Mouse (Mus musculus) midbrain, embryonic 12.5 days (tissue): ENCODE data around the gene Tomm20. TPM values are rescaled to one million over a fixed set of nuclear protein-coding genes. Genes with fewer than 3 reads are reported as not detected.

ENCODE experiments used
- ATAC-seq: fragments of 200-750 bp; cut with Nextera tagmentation; 2 replicates; pipeline ENCODE4 v1.8.0; 2017; ENCODE audit warnings: low read depth, moderate TSS enrichment, moderate library complexity; ENCODE audit not compliant: low FRiP score
- H3K27ac ChIP-seq: fragments of 300-500 bp; sonication (generic); replicated peaks from 2 replicates; pipeline ENCODE4 v1.5.1; 2016; ENCODE audit warnings: mild to moderate bottlenecking
- H3K27me3 ChIP-seq: fragments of 300-500 bp; sonication (generic); 2 replicates; pipeline ENCODE4 v1.6.1; 2016; ENCODE audit warnings: mild to moderate bottlenecking
- H3K36me3 ChIP-seq: fragments of 300-500 bp; sonication (generic); 2 replicates; pipeline ENCODE4 v1.6.1; 2016
- H3K4me1 ChIP-seq: fragments of 300-500 bp; sonication (generic); 2 replicates; pipeline ENCODE4 v1.6.1; 2016
- H3K4me2 ChIP-seq: fragments of 300-500 bp; sonication (generic); replicated peaks from 2 replicates; pipeline ENCODE4 v1.6.1; 2016; ENCODE audit warnings: mild to moderate bottlenecking, moderate library complexity
- H3K4me3 ChIP-seq: fragments of 300-500 bp; sonication (generic); 2 replicates; pipeline ENCODE4 v1.5.1; 2016; ENCODE audit warnings: mild to moderate bottlenecking
- H3K9ac ChIP-seq: fragments of 300-500 bp; sonication (generic); replicated peaks from 2 replicates; pipeline ENCODE4 v1.6.1; 2016; ENCODE audit warnings: mild to moderate bottlenecking, moderate library complexity
- H3K9me3 ChIP-seq: fragments of 300-500 bp; sonication (generic); 2 replicates; pipeline ENCODE4 v1.6.1; 2016; ENCODE audit warnings: mild to moderate bottlenecking
- WGBS: fragments of 180-500 bp; shearing (Covaris S2); methylation state at CpG from one replicate; pipeline ENCODE4 v1.1.7; 2016; 5-methylcytosine and 5-hydroxymethylcytosine counted together
- polyA plus RNA-seq: library from polyadenylated mRNA; unstranded; fragments of >200 nt; fragmentation: Nextera tagmentation; extraction: Ambion mirVana; gene quantifications from 2 replicates; pipeline ENCODE4 v1.2.1, GENCODE M21; 2016

Tomm20 gene
- polyA plus RNA-seq, 1 experiment from 2014 or later, result 193 TPM

- no peaks in the 10 kb centered on the region for H3K4me1 ChIP-seq
- H3K4me3 ChIP-seq, result no peak overlapping the region
- H3K27ac ChIP-seq, result no peak overlapping the region
- no peak for ATAC-seq
- no peaks in the 10 kb centered on the region for H3K9me3 ChIP-seq
- no peak overlapping the region for H3K9ac ChIP-seq
- no peak overlapping the region for H3K4me2 ChIP-seq
- peaks cover 31% of the 10 kb centered on the region for H3K36me3 ChIP-seq
- no peaks in the 10 kb centered on the region for H3K27me3 ChIP-seq
These were observed 17.6 kb downstream of the Tomm20 start for GRCm38 (mm10) chr8:126928028-126928427.

DNA sequence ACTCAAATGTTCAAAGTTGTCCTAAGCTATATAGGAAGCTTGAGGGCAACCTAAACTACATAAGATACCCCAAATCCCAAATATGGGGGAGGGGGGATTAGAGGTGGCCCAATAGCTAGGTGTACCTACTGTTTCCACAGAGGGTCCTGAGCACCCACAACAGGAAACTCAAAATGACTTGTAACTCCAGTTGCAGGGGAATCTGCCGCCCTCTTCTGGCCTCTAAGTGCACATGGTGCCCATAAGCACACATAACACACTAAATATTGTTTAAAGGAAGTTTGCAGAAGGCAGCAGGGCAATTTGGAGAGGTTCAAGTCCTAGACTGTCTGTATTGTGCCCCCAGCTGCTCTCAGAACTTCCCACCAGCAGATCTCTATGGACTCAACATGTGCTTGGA lies 18.6 kb downstream of the Tomm20 start:
- no peak overlapping the region for H3K4me3 ChIP-seq
- no peak overlapping the region for H3K9ac ChIP-seq
- H3K4me1 ChIP-seq, result no peaks in the 10 kb centered on the region
- ATAC-seq, result no peak
- H3K9me3 ChIP-seq, result no peaks in the 10 kb centered on the region
- H3K4me2 ChIP-seq, result no peak overlapping the region
- H3K27ac ChIP-seq, result no peak overlapping the region
- WGBS, result 47% methylated on average over 1 of the region's 1 CpGs
- H3K36me3 ChIP-seq, result peaks cover 25% of the 10 kb centered on the region
- no peaks in the 10 kb centered on the region for H3K27me3 ChIP-seq

DNA sequence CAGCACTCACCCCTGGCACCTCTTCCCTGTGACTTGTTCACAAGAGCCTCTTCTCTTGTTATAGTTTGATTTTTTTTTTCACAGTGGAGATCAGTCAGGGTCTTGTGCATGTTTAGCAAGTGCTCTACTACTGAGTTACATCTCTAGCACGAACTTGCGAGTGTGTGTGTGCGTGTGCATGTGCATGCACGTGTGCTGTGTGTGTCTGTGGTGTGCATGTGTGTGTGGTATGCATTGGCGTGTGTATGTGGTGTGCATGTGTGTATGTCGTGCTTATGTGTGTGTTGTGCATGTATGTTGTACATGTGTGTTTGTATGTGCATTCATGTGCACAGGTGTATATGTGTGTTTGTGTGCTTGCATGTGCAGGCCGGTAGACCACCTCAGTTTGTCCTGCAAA lies 22.7 kb downstream of the Tomm20 start:
- Histone ChIP-seq H3K4me2 (no peak overlapping the region), H3K27me3 (no peaks in the 10 kb centered on the region), H3K27ac (no peak overlapping the region), H3K4me1 (no peaks in the 10 kb centered on the region), H3K9me3 (no peaks in the 10 kb centered on the region), H3K4me3 (no peak overlapping the region), H3K9ac (no peak overlapping the region), H3K36me3 (peaks cover 12% of the 10 kb centered on the region; the same call in 1 of the 2 replicates)
- ATAC-seq, result no peak
- 96% methylated on average over 7 of the region's 7 CpGs for WGBS

GRCm38 (mm10) chr8:126921432-126921831 lies 24.2 kb downstream of the Tomm20 start:
- Histone ChIP-seq H3K36me3 (peaks cover 12% of the 10 kb centered on the region; the same call in 1 of the 2 replicates), H3K9ac (no peak overlapping the region), H3K27ac (no peak overlapping the region), H3K9me3 (no peaks in the 10 kb centered on the region), H3K4me3 (no peak overlapping the region), H3K4me2 (no peak overlapping the region), H3K4me1 (no peaks in the 10 kb centered on the region), H3K27me3 (no peaks in the 10 kb centered on the region)
- 0 out of 2 replicates have a peak, but pooled peaks have one; percentile 10 for ATAC-seq
- 94% methylated on average over 3 of the region's 3 CpGs for WGBS

DNA sequence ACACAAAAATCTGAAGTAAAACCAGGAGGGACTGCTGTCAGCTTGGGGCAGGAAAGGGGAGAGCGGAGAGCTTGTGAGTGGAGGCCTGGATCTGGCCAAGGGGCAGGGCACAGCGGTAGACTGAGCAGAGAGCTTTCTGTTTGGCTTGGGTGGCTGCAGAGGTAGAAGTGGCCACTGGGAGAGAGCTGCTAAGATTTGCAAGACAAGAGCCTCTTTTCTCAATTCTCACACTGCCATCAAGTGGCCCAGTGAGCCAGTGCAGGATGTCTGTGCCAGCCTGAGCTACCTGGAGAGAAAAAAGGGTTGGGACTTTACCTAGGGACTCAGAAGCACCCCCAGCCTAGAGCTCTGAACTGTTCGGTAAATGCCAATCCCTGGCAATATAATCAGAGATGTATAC lies 24.8 kb downstream of the Tomm20 start:
- Histone ChIP-seq H3K36me3 (peaks cover 12% of the 10 kb centered on the region; the same call in 1 of the 2 replicates), H3K27ac (no peak overlapping the region), H3K4me1 (no peaks in the 10 kb centered on the region), H3K27me3 (no peaks in the 10 kb centered on the region), H3K9me3 (no peaks in the 10 kb centered on the region), H3K9ac (no peak overlapping the region), H3K4me2 (no peak overlapping the region), H3K4me3 (no peak overlapping the region)
- peak; percentile 86 for ATAC-seq
- 30% methylated on average over 3 of the region's 3 CpGs for WGBS

DNA sequence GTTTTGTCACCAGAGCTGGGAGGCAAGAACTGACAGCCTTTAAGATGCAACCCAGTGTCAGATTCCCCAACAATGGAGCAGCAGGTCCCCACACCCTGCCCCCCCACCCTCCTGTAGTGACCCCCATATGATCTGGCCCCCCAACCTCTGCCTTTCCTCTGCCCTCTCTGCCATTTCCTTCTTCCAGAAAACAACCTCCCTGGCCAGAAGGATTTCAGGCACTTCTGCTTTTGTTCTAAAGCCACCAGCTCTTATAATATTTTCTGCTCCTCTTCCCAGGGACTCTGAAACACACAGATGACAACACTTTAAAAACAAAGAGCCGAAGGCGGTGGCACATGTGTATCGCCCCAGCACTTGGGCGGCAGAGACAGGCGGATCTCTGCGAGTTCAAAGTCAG lies 25.3 kb downstream of the Tomm20 start:
- Histone ChIP-seq H3K27me3 (no peaks in the 10 kb centered on the region), H3K36me3 (peaks cover 9% of the 10 kb centered on the region; the same call in 1 of the 2 replicates), H3K9me3 (no peaks in the 10 kb centered on the region), H3K4me1 (no peaks in the 10 kb centered on the region), H3K4me2 (no peak overlapping the region), H3K9ac (no peak overlapping the region), H3K27ac (no peak overlapping the region), H3K4me3 (no peak overlapping the region)
- no peak for ATAC-seq
- 84% methylated on average over 6 of the region's 6 CpGs for WGBS

GRCm38 (mm10) chr8:126919703-126920102 lies 25.9 kb downstream of the Tomm20 start:
- Histone ChIP-seq H3K27ac (no peak overlapping the region), H3K27me3 (no peaks in the 10 kb centered on the region), H3K4me2 (no peak overlapping the region), H3K4me3 (no peak overlapping the region), H3K4me1 (peaks cover 3% of the 10 kb centered on the region; the same call in 1 of the 2 replicates), H3K9ac (no peak overlapping the region), H3K36me3 (peaks cover 7% of the 10 kb centered on the region; the same call in 1 of the 2 replicates), H3K9me3 (no peaks in the 10 kb centered on the region)
- WGBS, result 93% methylated on average over 5 of the region's 5 CpGs
- no peak for ATAC-seq

- no peak overlapping the region for H3K9ac ChIP-seq
- WGBS, result 49% methylated on average over 2 of the region's 2 CpGs
- no peak overlapping the region for H3K4me3 ChIP-seq
- H3K4me1 ChIP-seq, result peaks cover 8% of the 10 kb centered on the region; the same call in 1 of the 2 replicates
- no peaks in the 10 kb centered on the region for H3K9me3 ChIP-seq
- H3K36me3 ChIP-seq, result peaks cover 7% of the 10 kb centered on the region; the same call in 1 of the 2 replicates
- H3K27me3 ChIP-seq, result no peaks in the 10 kb centered on the region
- no peak for ATAC-seq
- H3K27ac ChIP-seq, result no peak overlapping the region
- no peak overlapping the region for H3K4me2 ChIP-seq
These were observed 26.4 kb downstream of the Tomm20 start for GRCm38 (mm10) chr8:126919255-126919654.

- H3K36me3 ChIP-seq, result peaks cover 5% of the 10 kb centered on the region; the same call in 1 of the 2 replicates
- WGBS, result 100% methylated on average over 1 of the region's 1 CpGs
These were observed 27.3 kb downstream of the Tomm20 start for GRCm38 (mm10) chr8:126918356-126918755.

GRCm38 (mm10) chr8:126917179-126917905 lies 28.3 kb downstream of the Tomm20 start:
- no peak overlapping the region for H3K27ac ChIP-seq
- H3K4me2 ChIP-seq, result no peak overlapping the region
- H3K9me3 ChIP-seq, result no peaks in the 10 kb centered on the region
- no peak overlapping the region for H3K4me3 ChIP-seq
- ATAC-seq, result no peak
- H3K36me3 ChIP-seq, result no peaks in the 10 kb centered on the region
- peaks cover 15% of the 10 kb centered on the region for H3K4me1 ChIP-seq
- 70% methylated on average over 6 of the region's 6 CpGs for WGBS
- no peak overlapping the region for H3K9ac ChIP-seq
- H3K27me3 ChIP-seq, result peaks cover 3% of the 10 kb centered on the region; the same call in 1 of the 2 replicates

More at GRCm38 (mm10) chr8:126918356-126918755, 27.3 kb downstream of the Tomm20 start:
- no peaks in the 10 kb centered on the region for H3K9me3 ChIP-seq
- no peak overlapping the region for H3K4me3 ChIP-seq
- no peak overlapping the region for H3K4me2 ChIP-seq
- H3K27ac ChIP-seq, result no peak overlapping the region
- H3K9ac ChIP-seq, result no peak overlapping the region
- H3K27me3 ChIP-seq, result peaks cover 2% of the 10 kb centered on the region; the same call in 1 of the 2 replicates
- ATAC-seq, result no peak
- H3K4me1 ChIP-seq, result peaks cover 14% of the 10 kb centered on the region

DNA sequence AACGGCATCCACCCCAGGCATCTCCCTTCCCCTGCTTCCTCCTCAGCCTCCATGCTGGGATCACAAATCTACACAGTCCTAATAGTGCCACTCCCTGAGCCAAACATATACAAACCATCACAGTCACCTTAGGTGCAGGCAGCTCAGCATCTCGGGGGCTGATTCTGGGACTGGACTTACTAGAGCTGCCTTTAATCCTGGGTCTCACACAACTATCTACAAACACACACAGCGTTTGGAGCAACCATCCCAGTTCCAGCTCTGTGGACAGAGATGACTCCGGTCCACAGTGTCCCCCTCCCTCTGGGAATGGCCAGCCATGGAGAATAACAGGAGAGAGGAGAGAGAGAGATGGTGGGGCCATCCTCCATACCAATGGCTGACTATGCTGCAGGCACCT lies 29.0 kb downstream of the Tomm20 start:
- no peak overlapping the region for H3K9ac ChIP-seq
- H3K36me3 ChIP-seq, result no peaks in the 10 kb centered on the region
- H3K4me1 ChIP-seq, result peaks cover 15% of the 10 kb centered on the region
- peaks cover 3% of the 10 kb centered on the region; the same call in 1 of the 2 replicates for H3K27me3 ChIP-seq
- no peak overlapping the region for H3K4me3 ChIP-seq
- H3K4me2 ChIP-seq, result no peak overlapping the region
- H3K27ac ChIP-seq, result no peak overlapping the region
- WGBS, result 87% methylated on average over 4 of the region's 4 CpGs
- no peak for ATAC-seq
- H3K9me3 ChIP-seq, result no peaks in the 10 kb centered on the region

DNA sequence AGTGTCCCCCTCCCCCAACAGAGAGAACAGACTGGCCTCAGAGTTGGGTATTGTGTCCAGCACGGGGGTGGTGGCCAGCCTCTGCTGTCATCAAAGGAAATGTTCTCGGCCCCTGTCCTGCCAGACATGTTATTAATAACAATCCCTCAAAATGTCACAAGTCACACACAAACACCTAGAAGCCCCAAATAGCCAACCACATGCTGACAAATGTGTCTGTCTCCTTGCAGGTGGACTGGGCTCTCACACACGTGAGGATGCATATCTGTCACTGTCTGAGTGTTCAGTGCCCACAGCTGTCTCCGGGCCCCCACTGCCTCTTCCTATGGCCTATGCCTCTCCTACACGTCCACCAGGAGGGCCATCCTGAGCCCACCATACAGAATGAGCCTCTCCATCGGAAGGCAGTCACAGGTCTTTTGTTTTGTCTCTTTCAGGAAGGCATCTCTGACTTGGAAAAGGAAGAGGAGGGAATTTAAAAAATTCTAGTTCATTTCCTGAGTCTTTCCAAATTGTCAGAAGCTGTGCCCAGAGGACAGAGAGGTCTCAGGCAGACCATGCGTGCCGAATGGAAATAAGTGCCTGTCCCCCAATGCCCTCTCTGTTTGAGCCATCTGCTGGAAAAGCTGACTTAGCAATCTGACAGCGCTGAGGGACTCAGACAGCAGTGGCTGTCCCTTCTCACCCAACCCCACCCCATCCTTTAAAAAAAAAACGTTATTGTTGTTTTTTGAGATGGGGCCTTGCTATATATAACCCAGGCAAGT lies 30.9 kb downstream of the Tomm20 start:
- no peak for ATAC-seq
- Histone ChIP-seq H3K4me2 (no peak overlapping the region), H3K27me3 (peaks cover 3% of the 10 kb centered on the region; the same call in 1 of the 2 replicates), H3K9ac (no peak overlapping the region), H3K36me3 (no peaks in the 10 kb centered on the region), H3K27ac (no peak overlapping the region), H3K9me3 (no peaks in the 10 kb centered on the region), H3K4me1 (peaks cover 15% of the 10 kb centered on the region), H3K4me3 (no peak overlapping the region)
- 49% methylated on average over 10 of the region's 10 CpGs for WGBS
